Mouse (Mus musculus) liver, embryonic 11.5 days (tissue): ENCODE results near the gene Tpx2. TPM values are rescaled to one million over a fixed set of nuclear protein-coding genes. Genes with fewer than 3 reads are reported as not detected.
A peak's percentile ranks its signal among the peaks of the same experiment; 100 is the strongest.

ENCODE experiments used
- ATAC-seq: fragments of 200-750 bp; cut with Nextera tagmentation; replicated peaks from 2 replicates; pipeline ENCODE4 v1.8.0; 2017; ENCODE audit warnings: moderate number of reproducible peaks, mild to moderate bottlenecking, moderate TSS enrichment, moderate library complexity; ENCODE audit not compliant: low FRiP score
- DNase-seq: peaks from one replicate; pipeline ENCODE4 v3.0.0-alpha.2; 2017; ENCODE audit warnings: low spot score
- H3K27ac ChIP-seq: fragments of 300-500 bp; sonication (generic); 2 replicates; pipeline ENCODE4 v1.5.1; 2014; ENCODE audit warnings: mild to moderate bottlenecking, low read depth, low read length, control low read depth
- H3K27me3 ChIP-seq: fragments of 300-500 bp; sonication (generic); replicated peaks from 2 replicates; pipeline ENCODE4 v1.6.1; 2014; ENCODE audit warnings: low read length, mixed read lengths; ENCODE audit not compliant: control insufficient read depth, insufficient read depth
- H3K36me3 ChIP-seq: fragments of 300-500 bp; sonication (generic); 2 replicates; pipeline ENCODE4 v1.6.1; 2014; ENCODE audit warnings: mild to moderate bottlenecking, low read length, moderate library complexity, mixed read lengths; ENCODE audit not compliant: control insufficient read depth, insufficient read depth
- H3K4me1 ChIP-seq: fragments of 300-500 bp; sonication (generic); replicated peaks from 2 replicates; pipeline ENCODE4 v1.6.1; 2014; ENCODE audit warnings: low read length, mixed read lengths; ENCODE audit not compliant: control insufficient read depth, insufficient read depth
- H3K4me2 ChIP-seq: fragments of 300-500 bp; sonication (generic); 2 replicates; pipeline ENCODE4 v1.6.1; 2014; ENCODE audit warnings: mild to moderate bottlenecking, control low read depth, moderate library complexity
- H3K4me3 ChIP-seq: fragments of 300-500 bp; sonication (generic); 2 replicates; pipeline ENCODE4 v1.5.1; 2014; ENCODE audit warnings: low read depth, low read length, control low read depth
- H3K9ac ChIP-seq: fragments of 300-500 bp; sonication (generic); 2 replicates; pipeline ENCODE4 v1.6.1; 2014; ENCODE audit warnings: low read depth, low read length, control low read depth
- H3K9me3 ChIP-seq: fragments of 300-500 bp; sonication (generic); 2 replicates; pipeline ENCODE4 v1.6.1; 2016; ENCODE audit warnings: low read length, inconsistent platforms, mixed read lengths; ENCODE audit not compliant: control insufficient read depth
- WGBS: fragments of 180-500 bp; shearing (Covaris S2); extraction: QIAGEN DNeasy Blood & Tissue Kit; methylation state at CpG from one replicate; pipeline ENCODE4 v1.1.7; 2014; 5-methylcytosine and 5-hydroxymethylcytosine counted together
- microRNA-seq: library from miRNA; unstranded; fragments of <30 nt; microRNA quantifications from one replicate; pipeline ENCODE4, GENCODE M21; 2017; ENCODE audit warnings: borderline number of aligned reads
- polyA plus RNA-seq: library from polyadenylated mRNA; unstranded; fragments of >200 nt; fragmentation: Nextera tagmentation; extraction: Ambion mirVana; gene quantifications from 2 replicates; pipeline ENCODE4 v1.2.1, GENCODE M21; 2014

The Tpx2 gene
- polyA plus RNA-seq, 1 experiment from 2014 or later, result 107 TPM

DNA sequence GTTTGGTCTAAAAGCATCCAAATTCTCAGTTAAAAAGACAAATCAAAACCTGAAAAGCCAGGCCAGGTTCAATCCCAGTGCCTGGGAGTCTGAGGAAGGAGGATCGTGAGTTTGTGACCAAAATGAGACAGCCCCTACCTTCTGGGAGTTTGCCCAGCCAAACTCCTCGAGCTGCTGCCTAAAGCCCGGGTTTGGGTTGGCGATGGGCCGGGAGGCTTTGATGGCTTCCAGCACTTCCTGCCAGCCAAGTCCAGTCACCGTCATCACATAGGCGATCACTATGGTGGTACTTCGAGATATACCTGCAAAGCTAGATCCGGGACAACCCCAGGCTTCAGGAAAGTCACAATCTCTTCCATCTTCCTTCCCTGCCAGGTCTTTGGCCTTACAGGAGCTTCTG, 96.2 kb downstream of the Tpx2 start:
- H3K4me1 ChIP-seq, result peaks cover 4% of the 10 kb centered on the region
- no peak overlapping the region for H3K4me3 ChIP-seq
- H3K27me3 ChIP-seq, result peaks cover 76% of the 10 kb centered on the region
- 53% methylated on average over 9 of the region's 9 CpGs for WGBS
- no peaks in the 10 kb centered on the region for H3K9me3 ChIP-seq
- H3K4me2 ChIP-seq, result no peak overlapping the region
- no peak for DNase-seq
- H3K36me3 ChIP-seq, result no peaks in the 10 kb centered on the region
- ATAC-seq, result no peak
- H3K27ac ChIP-seq, result no peak overlapping the region
- no peak overlapping the region for H3K9ac ChIP-seq

Small RNA genes within 50 kb of the gene (microRNA-seq; reads per million reads assigned to microRNA genes)
- 3.9 reads per million, percentile 6 among the genes with 10 or more reads in this experiment for gene Mir5622

Other genes starting within 250 kb of the Tpx2 start
- gene Defb45, start 248.6 kb upstream of the Tpx2 start, polyA plus RNA-seq, result not detected in 2 replicates
- not detected in 2 replicates for gene Defb36, start 243.6 kb upstream of the Tpx2 start, polyA plus RNA-seq
- not detected in 2 replicates for gene Defb25, start 224.9 kb upstream of the Tpx2 start, polyA plus RNA-seq
- gene Rem1, start 221.0 kb upstream of the Tpx2 start, polyA plus RNA-seq, result 1.2 and 1.6 TPM in 2 replicates
- gene H13, start 178.5 kb upstream of the Tpx2 start, polyA plus RNA-seq, result 88.6 and 92.1 TPM in 2 replicates
- 31.5 and 37.1 TPM in 2 replicates for gene Mcts2, start 160.9 kb upstream of the Tpx2 start, polyA plus RNA-seq
- 52.7 and 56.3 TPM in 2 replicates for gene Id1, start 111.7 kb upstream of the Tpx2 start, polyA plus RNA-seq
- 6.7 and 8.5 TPM in 2 replicates for gene Cox4i2, start 93.8 kb upstream of the Tpx2 start, polyA plus RNA-seq
- gene Bcl2l1, start 16.2 kb upstream of the Tpx2 start, polyA plus RNA-seq, result 61.7 and 69.3 TPM in 2 replicates
- gene Mylk2, start 63.4 kb downstream of the Tpx2 start, polyA plus RNA-seq, result not detected in 2 replicates
- gene Foxs1, start 85.2 kb downstream of the Tpx2 start, polyA plus RNA-seq, result 0.21 and 0.36 TPM in 2 replicates
- gene Dusp15, start 103.7 kb downstream of the Tpx2 start, polyA plus RNA-seq, result not detected in 2 replicates
- 0.35 and 0.62 TPM in 2 replicates for gene Ttll9, start 114.5 kb downstream of the Tpx2 start, polyA plus RNA-seq
- 65.0 and 69.5 TPM in 2 replicates for gene Pdrg1, start 167.5 kb downstream of the Tpx2 start, polyA plus RNA-seq
- not detected in 2 replicates for gene Xkr7, start 183.9 kb downstream of the Tpx2 start, polyA plus RNA-seq
- gene Ccm2l, start 218.0 kb downstream of the Tpx2 start, polyA plus RNA-seq, result 1.5 and 2.0 TPM in 2 replicates